Mouse (Mus musculus): ENCODE data around the gene Pepd. TPM values are rescaled to one million over a fixed set of nuclear protein-coding genes. Genes with fewer than 3 reads are reported as not detected.

Pepd gene
- polyA plus RNA-seq, 1 experiment from 2014 or later, result 56.0 TPM

DNA sequence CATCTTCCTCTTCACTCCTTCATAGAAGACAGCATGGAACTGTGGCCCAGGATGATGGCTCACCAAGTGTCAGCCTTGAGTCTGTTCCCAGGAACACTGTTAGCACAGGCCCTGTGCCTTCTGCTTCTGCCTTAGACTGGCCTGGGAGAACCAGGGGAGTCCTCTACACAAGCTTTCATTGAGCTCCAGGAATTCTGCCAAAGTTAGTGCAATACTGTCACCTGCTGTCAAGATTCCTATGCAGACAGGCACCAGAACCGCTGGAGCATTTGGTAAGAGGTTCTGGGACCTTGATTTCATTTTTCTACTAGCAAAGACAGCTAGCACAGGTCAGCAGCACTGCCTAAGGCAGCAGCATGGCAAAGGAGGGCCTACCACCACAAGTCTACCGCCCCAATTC is 132.5 kb downstream of the Pepd start:
- no peaks in the 10 kb centered on the region for H3K9me3 ChIP-seq (replicated peaks; ENCODE audit: control insufficient read depth, low read length)
- no peak overlapping the region for H3K9ac ChIP-seq (ENCODE audit: low read depth, low read length)
- 88% methylated on average over 2 of the region's 2 CpGs for WGBS (ENCODE audit: insufficient replicate concordance)
- no peak overlapping the region for H3K4me3 ChIP-seq (ENCODE audit: low read depth, low read length)
- no peak overlapping the region for H3K4me2 ChIP-seq (ENCODE audit: low read depth, low read length)
- peaks cover 35% of the 10 kb centered on the region for H3K36me3 ChIP-seq (ENCODE audit: control insufficient read depth, insufficient read depth)
- ATAC-seq (ENCODE audit: low read depth), result no peak
- H3K27ac ChIP-seq (ENCODE audit: low read length), result no peak overlapping the region
- H3K4me1 ChIP-seq (ENCODE audit: control insufficient read depth, low read depth, low read length), result peaks cover 11% of the 10 kb centered on the region
- no peaks in the 10 kb centered on the region for H3K27me3 ChIP-seq (ENCODE audit: control insufficient read depth, insufficient read depth, low read depth, low read length)

DNA sequence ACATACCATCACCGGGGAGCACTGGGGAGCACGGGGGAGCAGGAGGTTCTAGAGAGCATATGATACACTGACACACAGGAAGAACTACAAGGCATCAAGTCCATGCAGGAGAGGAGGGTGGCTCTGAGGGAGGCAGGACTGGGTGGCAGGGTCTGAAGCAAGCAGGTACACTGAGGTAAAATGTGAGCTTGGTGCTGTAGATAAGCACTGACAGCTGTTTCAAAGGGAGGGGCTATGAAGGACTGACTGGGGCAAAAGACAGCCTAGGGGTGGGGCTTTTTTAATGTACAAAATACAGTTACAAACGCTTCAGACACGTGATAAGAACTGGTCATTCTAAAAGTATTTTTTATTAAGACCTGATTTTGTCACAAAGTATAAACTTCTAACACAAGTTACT is 133.9 kb downstream of the Pepd start:
- peak; percentile 49; the same call in 1 of the 2 replicates for ATAC-seq (ENCODE audit: low read depth)
- no peak overlapping the region for H3K4me2 ChIP-seq (ENCODE audit: low read depth, low read length)
- no peak overlapping the region for H3K9ac ChIP-seq (ENCODE audit: low read depth, low read length)
- H3K9me3 ChIP-seq (replicated peaks; ENCODE audit: control insufficient read depth, low read length), result no peaks in the 10 kb centered on the region
- no peak overlapping the region for H3K27ac ChIP-seq (ENCODE audit: low read length)
- no peaks in the 10 kb centered on the region for H3K27me3 ChIP-seq (ENCODE audit: control insufficient read depth, insufficient read depth, low read depth, low read length)
- H3K36me3 ChIP-seq (ENCODE audit: control insufficient read depth, insufficient read depth), result peaks cover 44% of the 10 kb centered on the region
- WGBS (ENCODE audit: insufficient replicate concordance), result 52% methylated on average over 4 of the region's 4 CpGs
- H3K4me3 ChIP-seq (ENCODE audit: low read depth, low read length), result no peak overlapping the region
- H3K4me1 ChIP-seq (ENCODE audit: control insufficient read depth, low read depth, low read length), result peaks cover 11% of the 10 kb centered on the region

DNA sequence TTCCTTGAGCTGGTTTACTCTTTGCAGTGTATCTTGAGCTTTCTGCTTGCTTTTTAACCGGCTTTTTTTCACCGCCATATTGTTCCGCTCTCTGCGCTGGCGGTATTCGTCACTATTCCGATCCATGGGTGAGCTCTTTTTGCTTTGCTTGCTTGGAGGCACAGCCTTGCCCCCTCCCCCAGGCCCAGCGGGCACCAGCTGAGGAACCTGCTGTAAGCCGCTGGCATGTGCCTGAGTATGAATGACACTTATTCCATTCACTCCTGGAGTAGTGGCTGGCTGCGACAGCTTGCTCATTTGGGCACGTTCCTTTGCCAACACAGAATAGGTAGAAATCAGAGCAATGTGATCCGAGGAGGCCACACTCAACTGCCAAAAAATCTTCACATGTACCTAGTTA is 138.4 kb downstream of the Pepd start:
- 92% methylated on average over 12 of the region's 12 CpGs for WGBS (ENCODE audit: insufficient replicate concordance)

DNA sequence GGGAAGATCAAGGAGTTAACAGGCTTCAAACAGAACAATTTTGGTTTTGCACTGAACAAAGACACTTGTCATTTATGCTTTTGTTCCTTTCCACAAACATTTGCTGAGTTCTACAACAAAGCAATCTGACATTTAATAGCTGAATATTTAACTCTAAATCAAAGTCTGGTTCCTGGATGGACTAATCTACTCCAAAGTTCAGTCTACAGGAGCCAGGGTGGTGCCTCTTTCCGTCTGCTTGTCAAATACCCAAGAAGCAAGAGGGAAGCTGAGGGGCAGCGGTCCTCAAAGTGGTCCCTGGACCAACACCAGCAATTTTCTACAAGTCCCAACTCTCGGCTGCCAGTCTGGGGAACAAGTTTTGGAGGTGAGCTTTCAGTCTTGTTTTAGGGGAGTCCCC is 141.0 kb downstream of the Pepd start:
- H3K9me3 ChIP-seq (replicated peaks; ENCODE audit: control insufficient read depth, low read length), result no peaks in the 10 kb centered on the region
- H3K4me1 ChIP-seq (ENCODE audit: control insufficient read depth, low read depth, low read length), result peaks cover 25% of the 10 kb centered on the region
- H3K36me3 ChIP-seq (ENCODE audit: control insufficient read depth, insufficient read depth), result peaks cover 12% of the 10 kb centered on the region
- 83% methylated on average over 3 of the region's 3 CpGs for WGBS (ENCODE audit: insufficient replicate concordance)
- no peak overlapping the region for H3K9ac ChIP-seq (ENCODE audit: low read depth, low read length)
- no peak for ATAC-seq (ENCODE audit: low read depth)
- H3K27me3 ChIP-seq (ENCODE audit: control insufficient read depth, insufficient read depth, low read depth, low read length), result no peaks in the 10 kb centered on the region
- H3K4me2 ChIP-seq (ENCODE audit: low read depth, low read length), result no peak overlapping the region
- no peak overlapping the region for H3K4me3 ChIP-seq (ENCODE audit: low read depth, low read length)
- no peak overlapping the region for H3K27ac ChIP-seq (ENCODE audit: low read length)

More for the DNA sequence above, 138.4 kb downstream of the Pepd start:
- H3K4me1 ChIP-seq (ENCODE audit: control insufficient read depth, low read depth, low read length), result peaks cover 23% of the 10 kb centered on the region
- ATAC-seq (ENCODE audit: low read depth), result no peak
- H3K9me3 ChIP-seq (replicated peaks; ENCODE audit: control insufficient read depth, low read length), result no peaks in the 10 kb centered on the region
- no peaks in the 10 kb centered on the region for H3K27me3 ChIP-seq (ENCODE audit: control insufficient read depth, insufficient read depth, low read depth, low read length)
- H3K27ac ChIP-seq (ENCODE audit: low read length), result no peak overlapping the region
- H3K4me2 ChIP-seq (ENCODE audit: low read depth, low read length), result no peak overlapping the region
- H3K4me3 ChIP-seq (ENCODE audit: low read depth, low read length), result no peak overlapping the region
- H3K9ac ChIP-seq (ENCODE audit: low read depth, low read length), result no peak overlapping the region
- peaks cover 21% of the 10 kb centered on the region for H3K36me3 ChIP-seq (ENCODE audit: control insufficient read depth, insufficient read depth)

DNA sequence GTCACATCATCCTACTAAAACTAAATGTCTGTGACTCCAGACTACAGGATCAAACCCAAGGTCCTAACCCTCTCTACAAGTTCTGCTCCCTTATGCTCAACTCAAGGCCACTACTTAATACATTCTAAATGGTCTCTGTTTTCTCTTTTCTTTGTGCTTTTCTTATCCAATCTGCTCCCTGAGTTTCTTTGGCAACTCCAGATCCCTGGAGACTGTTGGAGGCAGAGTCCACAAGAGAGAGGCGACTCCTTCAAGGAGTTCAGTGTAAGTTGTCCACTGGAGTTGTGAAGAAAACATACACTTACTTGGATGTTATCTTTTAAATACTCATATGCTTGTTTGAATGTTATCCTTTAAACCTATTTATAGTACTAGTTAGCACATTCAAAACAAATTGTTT is 142.1 kb downstream of the Pepd start:
- Histone ChIP-seq H3K27me3 (ENCODE audit: control insufficient read depth, insufficient read depth, low read depth, low read length) (no peaks in the 10 kb centered on the region), H3K4me2 (ENCODE audit: low read depth, low read length) (peak overlapping the region; percentile 80), H3K4me3 (ENCODE audit: low read depth, low read length) (0 out of 2 replicates have a peak overlapping the region, but pooled peaks have one; percentile 4), H3K36me3 (ENCODE audit: control insufficient read depth, insufficient read depth) (peaks cover 9% of the 10 kb centered on the region), H3K4me1 (ENCODE audit: control insufficient read depth, low read depth, low read length) (peaks cover 25% of the 10 kb centered on the region), H3K9ac (ENCODE audit: low read depth, low read length) (no peak overlapping the region), H3K27ac (ENCODE audit: low read length) (no peak overlapping the region), H3K9me3 (replicated peaks; ENCODE audit: control insufficient read depth, low read length) (no peaks in the 10 kb centered on the region)
- no peak for ATAC-seq (ENCODE audit: low read depth)
- WGBS (ENCODE audit: insufficient replicate concordance), result 88% methylated on average over 1 of the region's 1 CpGs

DNA sequence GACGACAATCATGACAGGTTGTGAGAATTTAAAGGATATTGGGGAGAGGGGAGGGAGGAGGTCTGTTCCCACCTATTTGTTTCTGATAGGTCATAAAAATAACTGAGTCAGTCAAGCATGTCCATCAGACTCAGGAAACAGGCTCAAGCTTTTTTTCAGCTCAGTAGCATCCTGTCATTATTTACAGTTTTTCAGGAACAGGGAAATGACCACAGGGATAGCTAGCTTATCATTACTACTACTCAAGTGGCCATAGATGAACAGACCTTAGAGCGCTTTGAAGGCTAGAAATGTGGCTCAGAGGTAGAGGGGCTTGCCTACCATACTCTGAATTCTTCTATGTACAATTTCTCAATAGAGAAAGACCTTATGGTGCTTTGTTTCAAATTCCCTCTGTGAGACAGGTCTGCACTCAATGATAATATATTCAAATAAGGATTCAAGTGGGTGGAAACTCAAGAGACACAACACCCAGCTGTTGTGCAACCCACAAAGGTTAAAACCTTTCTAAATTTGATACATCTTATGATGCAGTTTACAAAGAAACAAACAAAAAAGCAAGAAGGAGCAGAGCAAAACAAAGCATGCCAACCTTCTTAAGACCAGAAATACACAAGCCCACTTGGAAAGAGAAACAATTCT is 142.9 kb downstream of the Pepd start:
- peak overlapping the region; percentile 94 for H3K27ac ChIP-seq (ENCODE audit: low read length)
- 63% methylated on average over 2 of the region's 2 CpGs for WGBS (ENCODE audit: insufficient replicate concordance)
- ATAC-seq (ENCODE audit: low read depth), result no peak

DNA sequence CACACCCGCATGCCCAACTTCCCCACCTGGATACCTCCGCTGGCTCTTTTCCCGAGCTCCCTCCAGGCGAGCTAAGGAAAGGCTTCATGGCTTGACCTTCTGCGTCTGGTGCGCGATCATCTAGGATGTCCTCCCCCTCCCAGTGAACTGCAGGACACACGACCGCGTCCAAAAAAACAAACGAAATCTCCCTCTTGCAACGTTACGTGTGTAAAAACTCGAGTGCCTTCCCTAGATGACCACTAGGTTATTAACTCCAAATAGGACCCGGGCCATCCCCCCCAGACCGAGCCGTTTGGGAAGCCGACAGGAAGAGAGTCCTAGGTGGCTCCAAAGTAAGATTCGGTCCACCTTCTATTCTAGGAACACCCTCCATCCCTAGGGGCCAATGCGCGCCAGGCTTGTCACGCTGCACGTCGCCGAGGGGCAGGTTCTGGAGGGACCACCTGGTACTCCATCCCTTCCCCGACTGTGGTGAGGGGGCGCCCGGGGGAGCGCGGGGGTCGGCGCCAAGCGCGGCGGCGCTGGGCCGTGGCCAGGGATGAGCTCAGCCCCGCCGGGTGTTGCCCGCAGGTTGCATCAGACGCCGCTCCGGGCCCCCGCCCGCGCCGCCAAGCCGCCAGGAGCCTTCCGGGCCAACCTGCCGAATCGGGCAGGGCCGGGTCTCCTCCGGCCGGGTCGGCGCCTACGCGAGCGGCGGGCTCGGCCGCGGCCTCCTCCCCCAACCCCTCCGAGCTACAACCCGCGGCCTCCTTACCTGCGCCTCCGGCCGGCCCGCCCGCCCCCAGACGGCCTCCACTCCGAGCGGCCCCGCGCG is 143.6 kb downstream of the Pepd start:
- Histone ChIP-seq H3K9ac (ENCODE audit: low read depth, low read length) (peak overlapping the region; percentile 99), H3K9me3 (replicated peaks; ENCODE audit: control insufficient read depth, low read length) (no peaks in the 10 kb centered on the region), H3K27me3 (ENCODE audit: control insufficient read depth, insufficient read depth, low read depth, low read length) (no peaks in the 10 kb centered on the region), H3K4me1 (ENCODE audit: control insufficient read depth, low read depth, low read length) (peaks cover 25% of the 10 kb centered on the region), H3K36me3 (ENCODE audit: control insufficient read depth, insufficient read depth) (peaks cover 1% of the 10 kb centered on the region; the same call in 1 of the 2 replicates), H3K27ac (ENCODE audit: low read length) (peak overlapping the region; percentile 94), H3K4me2 (ENCODE audit: low read depth, low read length) (peak overlapping the region; percentile 80), H3K4me3 (ENCODE audit: low read depth, low read length) (peak overlapping the region; percentile 97)
- peak; percentile 71 for ATAC-seq (ENCODE audit: low read depth)
- under 1% methylated on average over 77 of the region's 77 CpGs for WGBS (ENCODE audit: insufficient replicate concordance)

More for the DNA sequence above, 142.9 kb downstream of the Pepd start:
- Histone ChIP-seq H3K27me3 (ENCODE audit: control insufficient read depth, insufficient read depth, low read depth, low read length) (no peaks in the 10 kb centered on the region), H3K4me3 (ENCODE audit: low read depth, low read length) (peak overlapping the region; percentile 97), H3K9ac (ENCODE audit: low read depth, low read length) (peak overlapping the region; percentile 99), H3K9me3 (replicated peaks; ENCODE audit: control insufficient read depth, low read length) (no peaks in the 10 kb centered on the region), H3K4me2 (ENCODE audit: low read depth, low read length) (peak overlapping the region; percentile 80), H3K36me3 (ENCODE audit: control insufficient read depth, insufficient read depth) (peaks cover 8% of the 10 kb centered on the region), H3K4me1 (ENCODE audit: control insufficient read depth, low read depth, low read length) (peaks cover 25% of the 10 kb centered on the region)

DNA sequence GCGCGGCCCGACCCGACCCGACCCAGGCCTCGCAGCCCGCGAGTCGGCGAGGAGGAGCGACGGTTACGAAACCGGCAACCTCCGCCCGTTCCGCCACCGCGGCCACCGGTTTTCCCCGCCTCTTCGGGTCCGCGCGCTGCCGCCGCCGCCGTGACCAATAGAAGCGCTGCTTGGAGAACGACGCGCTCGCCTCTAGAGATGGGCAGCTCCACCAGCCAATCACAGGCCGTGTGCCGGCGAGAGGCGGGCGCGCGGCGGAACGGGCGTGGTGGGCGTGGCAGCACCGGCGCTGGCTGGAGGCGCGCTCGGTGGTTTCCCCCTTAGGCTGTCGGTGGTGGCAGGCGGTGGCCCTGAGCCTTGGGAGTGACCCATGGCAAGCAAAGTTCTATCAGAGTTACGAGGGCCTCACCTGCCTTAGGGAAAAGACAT is 144.3 kb downstream of the Pepd start, which contains the start of gene Cebpg:
Gene Cebpg, minus strand, starts transcription at position 138 of the 429 bp plus-strand sequence.
- Histone ChIP-seq H3K27ac (ENCODE audit: low read length) (peak within 1 kb of the TSS; percentile 94), H3K4me1 (ENCODE audit: control insufficient read depth, low read depth, low read length) (peaks cover 25% of the 10 kb centered on the region), H3K4me3 (ENCODE audit: low read depth, low read length) (peak within 1 kb of the TSS; percentile 97), H3K27me3 (ENCODE audit: control insufficient read depth, insufficient read depth, low read depth, low read length) (no peaks in the 10 kb centered on the region), H3K4me2 (ENCODE audit: low read depth, low read length) (peak within 1 kb of the TSS; percentile 97), H3K36me3 (ENCODE audit: control insufficient read depth, insufficient read depth) (no peaks in the 10 kb centered on the region), H3K9me3 (replicated peaks; ENCODE audit: control insufficient read depth, low read length) (no peaks in the 10 kb centered on the region), H3K9ac (ENCODE audit: low read depth, low read length) (peak within 1 kb of the TSS; percentile 99)
- ATAC-seq (ENCODE audit: low read depth), result peak; percentile 98
- 0% methylated on average over 49 of the region's 53 CpGs for WGBS (ENCODE audit: insufficient replicate concordance)

DNA sequence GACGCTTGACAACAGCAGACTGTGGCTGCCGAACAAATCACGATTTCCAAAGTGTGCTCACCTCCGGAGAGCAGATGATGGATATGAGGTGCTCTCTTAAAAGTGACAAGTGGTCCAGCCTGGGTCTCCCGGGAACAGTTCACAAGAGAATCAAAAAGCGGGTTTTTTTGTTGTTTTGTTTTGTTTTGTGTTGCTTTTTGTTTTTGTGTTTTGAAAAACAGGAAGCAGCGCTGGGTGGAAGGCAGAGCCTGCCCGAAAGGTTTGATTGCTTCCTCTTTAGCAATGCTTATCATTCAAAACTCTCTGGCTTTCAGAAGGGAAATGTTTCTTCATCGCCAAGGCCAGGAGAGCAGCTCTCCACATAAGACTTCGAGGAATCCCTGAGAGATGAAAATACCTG is 144.8 kb downstream of the Pepd start:
- Histone ChIP-seq H3K27me3 (ENCODE audit: control insufficient read depth, insufficient read depth, low read depth, low read length) (no peaks in the 10 kb centered on the region), H3K9me3 (replicated peaks; ENCODE audit: control insufficient read depth, low read length) (no peaks in the 10 kb centered on the region), H3K9ac (ENCODE audit: low read depth, low read length) (peak overlapping the region; percentile 69), H3K4me2 (ENCODE audit: low read depth, low read length) (peak overlapping the region; percentile 97), H3K36me3 (ENCODE audit: control insufficient read depth, insufficient read depth) (no peaks in the 10 kb centered on the region), H3K27ac (ENCODE audit: low read length) (peak overlapping the region; percentile 83), H3K4me3 (ENCODE audit: low read depth, low read length) (peak overlapping the region; percentile 97), H3K4me1 (ENCODE audit: control insufficient read depth, low read depth, low read length) (peaks cover 25% of the 10 kb centered on the region)
- no peak for ATAC-seq (ENCODE audit: low read depth)
- 6% methylated on average over 10 of the region's 10 CpGs for WGBS (ENCODE audit: insufficient replicate concordance)
